Mouse (Mus musculus) T-helper 2 cell (primary cell): Measurements from ENCODE around the gene Lefty2.

Experiments
- in situ Hi-C: fragments of 300-600 bp; cut with MboI, MseI; formaldehyde crosslinking; loops from one replicate; pipeline ENCODE4 v1.15.1; 2025; ENCODE audit warnings: high pct_unique_total_duplicates

The Lefty2 gene

DNA sequence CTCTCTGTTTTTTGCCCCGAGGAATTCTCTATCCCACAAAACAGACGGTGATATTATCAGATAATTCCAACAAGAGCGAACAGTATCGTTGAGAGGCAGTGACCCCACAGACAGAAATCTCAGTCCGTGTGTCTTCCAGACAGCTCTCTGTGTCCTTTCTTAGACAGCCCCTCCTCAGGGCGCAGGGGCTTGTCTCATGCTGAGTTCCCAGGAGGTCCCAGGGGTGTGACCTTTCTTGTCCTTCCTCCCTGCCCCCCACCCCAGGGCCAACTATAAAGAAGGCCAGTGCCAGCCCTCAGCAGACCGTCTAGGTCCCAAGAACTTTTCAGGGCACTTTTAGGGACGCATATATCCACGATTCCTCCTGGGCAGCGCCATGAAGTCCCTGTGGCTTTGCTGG lies at the start of gene Lefty2:
Lefty2 (plus strand) TSS at position 301 of the 400 bp plus-strand sequence.
- in situ Hi-C loops, result no loop called here

DNA sequence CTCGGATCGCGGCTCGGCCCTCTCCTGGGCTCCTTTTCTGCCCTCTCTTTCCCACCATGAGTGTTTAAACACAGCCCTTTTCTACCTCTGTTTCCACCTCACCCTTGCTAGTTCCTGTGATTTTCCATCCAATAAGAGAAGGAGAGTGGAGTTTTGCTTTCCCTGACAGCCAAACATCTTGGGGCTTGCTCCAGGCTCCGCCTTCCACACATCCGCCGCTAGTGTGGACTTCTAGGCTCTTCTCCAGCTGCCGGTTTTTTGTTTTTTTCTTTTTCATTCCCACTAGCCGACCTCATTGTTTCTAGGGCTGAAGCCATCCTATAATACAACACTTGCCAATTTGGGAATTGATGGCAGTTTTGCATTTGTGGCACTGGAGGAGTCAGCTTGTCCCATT lies 44.8 kb upstream of the Lefty2 start:
- in situ Hi-C loops, result loop anchor here (25.0 kb wide), 1 partner anchor 1664 kb away; the partner anchor contains the start of gene Capn2

DNA sequence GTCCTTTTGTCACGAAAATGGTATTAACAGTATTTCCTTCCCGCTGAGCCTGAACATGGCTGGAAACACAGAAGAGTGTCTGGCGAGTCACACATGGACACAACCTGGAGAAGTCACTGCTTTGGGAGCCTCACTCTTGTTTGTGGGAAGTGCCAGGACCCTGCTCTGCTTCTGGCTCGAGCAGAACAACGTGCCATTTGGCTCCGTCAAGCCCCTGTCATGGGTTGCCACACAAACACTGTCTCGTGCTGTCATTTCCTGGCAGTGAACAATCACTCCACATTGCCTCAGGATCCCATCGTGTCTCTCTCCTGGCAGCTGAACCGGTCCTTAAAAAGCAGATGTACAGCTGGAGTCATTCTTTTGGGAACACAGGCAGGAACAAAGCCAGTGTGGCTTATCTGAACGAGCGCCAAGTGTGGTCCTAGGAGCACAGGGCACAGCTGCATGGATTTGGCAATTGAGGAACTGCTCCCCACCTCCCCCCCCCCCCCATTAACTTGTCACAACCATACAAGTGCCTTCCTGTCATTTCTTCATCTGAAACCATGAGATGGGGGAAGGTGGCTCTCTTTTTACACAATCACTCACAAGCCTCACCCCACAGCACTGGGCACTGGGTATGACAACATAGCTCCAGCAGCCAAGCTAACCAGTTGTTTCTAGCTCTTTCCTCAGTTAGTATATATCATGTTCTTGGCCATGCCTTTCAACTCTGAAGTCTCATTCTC lies 44.2 kb upstream of the Lefty2 start:
- in situ Hi-C loops, result loop anchor here (25.0 kb wide), 1 partner anchor 1664 kb away; the partner anchor contains the start of gene Capn2

DNA sequence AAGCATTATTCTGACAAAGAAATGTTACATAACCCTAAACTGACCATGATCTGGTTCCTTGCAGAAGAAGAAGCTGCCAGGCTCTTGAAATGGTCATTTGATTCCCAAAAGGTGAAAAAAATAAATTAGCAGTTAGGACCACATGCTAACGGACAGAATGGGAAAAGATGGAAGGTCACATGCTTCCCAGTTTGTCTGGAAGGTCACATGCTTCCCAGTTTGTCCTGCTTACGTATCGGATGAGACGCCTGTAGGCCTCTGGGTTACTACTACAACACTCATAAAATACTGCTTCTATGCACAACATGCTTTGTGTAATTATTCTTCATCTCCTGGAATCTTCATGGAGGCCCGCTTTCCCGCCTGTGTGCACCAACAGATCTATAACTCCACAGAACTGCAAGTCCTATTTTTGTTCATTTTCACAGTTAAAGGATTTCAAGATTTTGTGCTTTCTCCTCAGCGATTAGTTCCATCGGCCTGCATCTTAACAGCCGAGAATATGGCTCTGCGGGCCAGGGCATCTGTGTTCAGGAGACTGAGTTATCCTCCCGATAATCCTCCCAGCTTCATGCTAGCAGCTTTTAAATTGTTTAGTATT lies 43.1 kb upstream of the Lefty2 start:
- in situ Hi-C loops, result loop anchor here (25.0 kb wide), 2 partner anchors 1062 to 1662 kb away; partner anchors contain the start of gene Capn2

DNA sequence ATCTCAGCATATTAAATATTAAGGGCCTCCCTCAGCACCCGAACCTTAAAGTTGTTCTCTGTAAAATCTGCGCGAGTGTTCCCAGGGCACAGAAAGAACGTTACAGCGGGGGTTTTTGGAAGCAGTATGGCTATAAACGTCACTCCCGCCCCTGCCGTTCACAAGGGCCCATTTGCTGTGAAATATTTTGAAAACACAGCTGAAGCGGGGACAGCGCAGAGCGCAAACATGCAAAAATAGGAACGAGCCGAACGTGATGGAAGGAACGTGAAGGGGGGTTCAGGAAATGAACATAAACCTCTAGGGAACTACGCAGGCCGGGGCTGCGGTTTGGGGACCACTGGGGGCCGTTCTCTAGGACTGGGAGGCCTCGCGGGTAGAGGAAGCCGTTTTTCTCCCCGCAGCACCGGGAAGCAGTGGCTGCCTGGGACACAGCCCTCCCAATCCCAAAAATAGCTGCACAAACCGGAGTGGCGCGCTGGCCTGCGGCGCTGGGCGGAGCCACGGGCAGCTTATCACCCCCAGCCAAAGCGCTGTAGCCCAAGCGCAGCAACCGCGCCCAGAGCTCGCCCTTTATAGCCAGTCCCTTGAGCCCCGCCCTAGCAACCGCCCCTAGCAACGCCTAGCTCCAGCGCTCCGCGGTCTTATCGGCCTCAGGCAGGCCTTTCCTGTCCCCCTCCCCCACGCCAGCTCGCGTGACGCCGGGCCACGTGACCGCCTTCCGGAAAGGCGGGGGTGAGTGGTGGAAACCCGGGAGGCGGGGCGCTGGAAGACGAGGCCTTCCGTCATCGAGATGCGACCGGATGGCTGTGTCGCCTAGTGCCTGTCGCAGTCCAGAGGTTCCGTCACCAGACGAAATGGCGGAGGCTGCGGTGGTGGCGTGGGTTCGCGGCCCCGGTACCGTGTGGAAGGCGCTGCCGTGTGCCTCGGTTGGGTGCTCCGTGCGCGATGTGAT lies 42.3 kb upstream of the Lefty2 start, which contains the start of gene Sde2:
Sde2 (plus strand) TSS at position 812 of the 955 bp plus-strand sequence.
- in situ Hi-C loops, result loop anchor here (25.0 kb wide), 1 partner anchor 1063 kb away; no protein-coding TSS in a partner anchor

DNA sequence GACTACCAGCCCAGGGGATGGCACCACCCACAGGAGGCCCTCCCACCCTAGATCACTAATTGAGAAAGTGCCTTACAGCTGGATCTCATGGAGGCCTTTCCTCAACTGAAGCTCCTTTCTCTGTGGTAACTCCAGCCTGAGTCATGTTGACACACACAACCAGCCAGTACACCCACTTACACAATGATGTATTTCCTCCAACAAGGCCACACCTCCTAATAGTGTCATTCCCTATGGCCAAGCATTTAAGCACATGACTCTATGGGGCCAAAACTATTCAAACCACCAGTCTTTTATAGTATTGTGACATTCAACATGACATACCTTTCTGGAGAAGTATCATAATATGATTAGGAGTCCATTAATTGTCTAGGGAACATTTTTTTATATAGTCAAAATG lies 34.1 kb upstream of the Lefty2 start:
- in situ Hi-C loops, result loop anchor here (25.0 kb wide), 1 partner anchor 1071 kb away; no protein-coding TSS in a partner anchor

DNA sequence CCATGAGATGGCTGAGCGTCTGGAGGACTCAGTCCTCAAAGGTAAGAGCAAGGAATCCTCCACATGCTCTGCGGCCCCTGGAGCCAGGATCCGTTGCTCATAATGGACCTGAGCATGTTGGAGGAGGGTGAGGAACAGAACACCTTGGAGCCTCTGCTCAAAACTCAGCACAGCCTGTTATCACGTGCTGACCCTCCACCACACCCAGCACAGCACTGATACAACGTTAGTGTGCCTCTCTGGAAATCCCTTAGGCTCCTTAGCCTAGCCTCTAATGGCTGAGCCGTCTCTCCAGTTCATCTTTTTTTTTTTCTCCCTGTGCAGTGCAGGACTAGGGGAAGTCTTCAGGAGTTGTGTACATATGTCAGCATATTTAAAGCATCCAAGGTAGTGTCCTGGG lies 32.9 kb upstream of the Lefty2 start:
- in situ Hi-C loops, result loop anchor here (25.0 kb wide), 1 partner anchor 1073 kb away; no protein-coding TSS in a partner anchor

DNA sequence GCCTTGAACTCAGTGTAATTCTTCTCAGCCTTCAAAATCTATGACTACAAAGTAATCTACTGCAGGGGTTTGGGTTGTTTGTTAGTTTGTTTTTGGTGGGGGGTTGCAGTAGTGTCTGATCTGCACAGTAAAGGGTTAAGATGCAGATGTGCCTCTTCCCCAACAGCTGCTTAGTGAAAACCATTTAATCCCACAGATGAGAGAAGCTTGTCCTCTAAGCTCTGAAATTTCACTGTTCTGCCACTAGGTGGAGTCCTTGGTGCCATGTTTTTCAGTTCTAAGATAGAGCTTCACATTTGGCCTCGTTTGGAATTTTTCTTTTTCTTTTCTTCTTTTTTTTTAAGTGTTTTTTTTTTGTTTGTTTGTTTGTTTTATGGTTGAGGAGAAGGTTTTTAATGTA lies 29.3 kb upstream of the Lefty2 start:
- in situ Hi-C loops, result loop anchor here (25.0 kb wide), 1 partner anchor 1076 kb away; no protein-coding TSS in a partner anchor

DNA sequence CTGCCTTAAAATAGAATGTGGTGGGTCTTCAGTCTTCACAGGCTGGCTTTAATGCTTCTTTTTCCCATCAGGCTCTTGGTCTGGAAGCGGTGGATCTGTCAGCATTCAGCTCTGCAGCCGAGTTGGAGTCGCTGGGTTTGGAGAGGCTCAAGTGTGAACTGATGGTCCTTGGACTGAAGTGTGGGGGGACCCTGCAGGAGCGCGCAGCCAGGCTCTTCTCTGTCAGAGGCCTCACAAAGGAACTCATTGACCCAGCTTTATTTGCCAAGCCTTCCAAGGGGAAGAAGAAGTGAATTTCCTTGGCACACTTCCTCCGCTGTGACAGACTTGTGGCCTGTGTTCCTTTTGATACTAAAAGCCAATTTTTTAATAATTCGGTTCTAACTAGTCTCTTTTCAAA lies 26.9 kb upstream of the Lefty2 start:
- in situ Hi-C loops, result loop anchor here (25.0 kb wide), 1 partner anchor 1079 kb away; no protein-coding TSS in a partner anchor

DNA sequence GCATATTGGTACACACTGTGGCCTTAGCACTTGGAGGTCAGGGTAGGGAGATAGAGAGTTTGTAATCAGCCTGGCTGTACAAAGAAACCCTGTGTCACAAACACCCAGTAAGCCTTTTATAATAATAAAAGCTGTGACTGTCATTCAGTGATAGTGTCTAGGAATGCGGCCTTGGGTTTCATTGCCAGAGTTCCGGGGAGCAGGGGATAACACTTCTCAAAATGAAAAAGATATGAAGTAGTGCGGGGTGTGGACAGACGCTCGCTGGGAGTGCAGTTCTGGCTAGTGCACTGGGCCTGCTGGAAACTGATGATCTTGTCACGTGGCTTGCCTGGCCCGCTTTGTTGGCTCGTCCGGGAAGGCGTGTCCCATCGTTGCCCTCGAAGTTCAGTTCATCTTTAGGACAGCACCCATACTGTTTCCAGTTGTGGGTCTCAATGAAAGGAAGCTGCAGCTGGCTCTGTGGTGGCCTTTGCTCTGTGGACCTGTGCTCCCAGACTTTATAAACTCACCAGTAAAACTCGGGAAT lies 22.7 kb upstream of the Lefty2 start:
- in situ Hi-C loops, result loop anchor here (25.0 kb wide), 1 partner anchor 1083 kb away; no protein-coding TSS in a partner anchor

DNA sequence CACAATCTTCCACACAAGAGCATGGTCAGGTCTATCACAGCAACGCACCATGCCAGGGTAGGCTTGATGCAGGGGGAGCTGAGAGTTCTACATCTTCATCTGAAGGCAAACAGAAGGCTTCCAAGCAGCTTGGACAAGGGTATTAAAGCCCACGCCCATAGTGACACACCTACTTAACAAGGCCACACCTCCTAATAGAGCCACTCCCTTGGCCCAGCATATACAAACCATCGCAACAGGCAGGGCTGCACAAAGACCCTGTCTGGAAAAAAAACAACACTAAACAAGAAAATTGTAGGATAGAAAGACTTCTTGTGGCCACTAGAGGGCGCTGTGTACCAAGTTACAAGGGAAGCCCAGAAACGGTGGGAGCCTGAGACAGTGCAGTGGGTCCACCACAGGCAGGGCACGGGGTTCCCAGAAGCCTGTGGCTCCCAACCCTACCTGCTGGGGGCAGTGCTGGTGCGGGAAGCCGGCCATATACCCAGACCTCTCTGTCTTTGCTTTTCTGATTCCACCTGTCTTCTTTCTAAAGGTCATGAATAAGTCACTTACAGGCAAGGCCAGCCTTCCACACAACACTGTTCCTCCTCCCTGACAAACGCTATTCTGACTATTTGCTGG lies 18.9 kb upstream of the Lefty2 start:
- in situ Hi-C loops, result loop anchor here (25.0 kb wide), 1 partner anchor 1087 kb away; no protein-coding TSS in a partner anchor

DNA sequence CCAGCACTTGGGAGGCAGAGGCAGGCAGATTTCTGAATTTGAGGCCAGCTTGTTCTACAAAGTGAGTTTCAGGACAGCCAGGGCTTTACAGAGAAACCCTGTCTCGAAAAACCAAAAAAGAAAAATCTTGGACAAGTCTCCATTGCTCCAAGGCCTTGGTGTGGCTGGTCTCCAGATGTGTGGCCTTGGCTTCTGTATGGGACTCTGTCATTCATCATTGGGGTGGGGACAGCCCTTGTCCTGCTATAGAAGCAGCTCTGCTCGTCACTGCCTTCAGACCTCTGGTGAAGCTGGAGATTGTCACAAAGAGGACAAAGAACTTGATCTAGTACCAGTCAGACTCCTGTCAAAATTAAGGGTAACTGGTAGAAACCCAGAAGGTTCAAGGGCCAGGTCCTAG lies 18.3 kb upstream of the Lefty2 start:
- in situ Hi-C loops, result loop anchor here (25.0 kb wide), 1 partner anchor 1087 kb away; no protein-coding TSS in a partner anchor

DNA sequence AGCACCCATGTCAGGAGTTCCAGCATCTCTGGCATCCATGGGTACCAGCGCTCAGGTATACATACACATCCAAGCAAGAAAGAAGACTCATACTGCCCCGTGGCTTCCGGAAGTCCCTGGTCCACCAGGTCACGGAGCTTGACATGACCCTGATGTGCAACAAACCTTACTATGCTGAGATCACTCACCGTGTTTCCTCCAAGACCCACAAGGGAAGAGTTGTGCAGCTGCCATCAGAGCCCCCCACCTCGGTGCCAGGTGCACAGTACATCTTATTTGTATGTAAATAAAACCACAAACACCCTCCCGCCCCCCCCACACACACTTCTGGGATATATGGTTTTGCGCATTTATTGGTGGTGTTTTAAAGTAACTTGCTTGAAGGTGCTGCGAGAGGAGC lies 17.8 kb upstream of the Lefty2 start:
- in situ Hi-C loops, result no loop called here

DNA sequence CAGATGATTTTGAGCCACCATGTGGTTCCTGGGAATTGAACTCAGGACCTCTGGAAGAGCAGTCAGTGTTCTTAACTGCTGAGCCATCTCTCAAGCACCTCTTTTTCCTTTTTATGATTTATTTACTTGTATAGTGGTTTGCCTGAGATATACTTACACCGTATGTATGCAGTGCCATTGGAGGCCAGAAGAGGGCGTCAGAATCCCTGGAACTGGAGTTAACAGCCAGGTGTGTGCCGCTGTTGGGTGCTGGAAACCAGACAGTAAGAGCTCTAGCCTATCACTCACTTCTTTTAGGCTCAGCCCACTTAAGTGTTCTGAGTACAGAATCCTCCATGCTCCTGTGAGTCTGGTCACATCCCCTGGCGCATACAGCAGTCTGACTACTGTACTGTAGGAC lies 15.4 kb upstream of the Lefty2 start:
- in situ Hi-C loops, result no loop called here

DNA sequence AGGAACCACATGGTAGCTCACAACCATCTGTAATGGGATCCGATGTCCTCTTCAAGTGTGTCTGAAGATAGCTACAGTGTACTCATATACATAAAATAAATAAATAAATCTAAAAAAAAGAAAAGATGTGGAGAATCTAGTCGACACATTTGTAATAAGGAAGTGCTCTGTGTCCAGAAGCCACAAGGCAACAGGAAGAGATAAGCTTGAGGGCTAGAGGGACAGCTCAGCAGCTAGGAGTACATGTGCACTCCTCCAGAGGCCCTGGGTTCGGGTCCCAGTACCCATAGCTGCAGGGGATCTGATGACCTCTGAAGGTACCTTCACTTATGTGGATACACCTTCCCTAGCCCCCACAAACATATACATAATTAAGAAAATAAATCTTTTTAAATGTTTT lies 11.1 kb upstream of the Lefty2 start:
- in situ Hi-C loops, result no loop called here

DNA sequence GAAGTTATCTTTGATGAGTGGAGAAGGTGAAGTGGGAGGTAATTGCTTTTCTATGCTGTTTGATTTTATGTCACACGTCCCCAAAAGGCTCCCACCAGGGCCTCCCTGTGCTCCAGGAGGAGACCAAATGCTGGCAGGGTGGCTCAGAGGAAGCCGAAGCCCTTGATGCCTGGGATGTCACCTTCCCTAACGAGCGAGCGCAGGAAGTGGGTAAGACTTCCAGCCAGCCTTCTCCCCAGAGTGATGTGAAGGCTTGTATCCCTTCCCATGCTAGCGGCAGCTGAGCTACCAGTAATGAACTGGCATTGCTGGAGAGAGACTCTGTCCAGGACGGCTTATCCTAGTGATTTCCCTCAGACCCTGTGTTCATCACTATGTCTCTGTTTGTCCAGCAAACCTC lies 9.2 kb upstream of the Lefty2 start:
- in situ Hi-C loops, result no loop called here

DNA sequence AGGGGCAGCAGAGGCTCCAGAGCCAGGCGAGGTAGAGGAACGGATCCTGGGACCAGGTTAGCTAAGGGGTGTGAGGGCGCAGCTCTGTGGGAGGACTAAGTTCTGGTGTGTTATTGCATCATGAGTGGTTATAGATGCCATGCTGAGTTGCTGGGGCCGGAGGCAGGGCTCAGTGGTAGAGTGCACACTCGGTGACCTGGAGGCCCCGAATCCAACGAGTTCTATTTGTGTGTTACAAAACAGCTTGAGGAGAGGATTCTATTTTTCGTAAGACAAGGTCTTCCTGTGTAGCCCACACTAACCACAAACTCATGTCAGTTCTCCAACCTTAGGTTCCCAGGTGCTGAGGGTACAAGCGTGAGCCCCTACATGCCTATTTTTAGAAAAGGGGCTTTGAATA lies 8.4 kb upstream of the Lefty2 start:
- in situ Hi-C loops, result no loop called here

DNA sequence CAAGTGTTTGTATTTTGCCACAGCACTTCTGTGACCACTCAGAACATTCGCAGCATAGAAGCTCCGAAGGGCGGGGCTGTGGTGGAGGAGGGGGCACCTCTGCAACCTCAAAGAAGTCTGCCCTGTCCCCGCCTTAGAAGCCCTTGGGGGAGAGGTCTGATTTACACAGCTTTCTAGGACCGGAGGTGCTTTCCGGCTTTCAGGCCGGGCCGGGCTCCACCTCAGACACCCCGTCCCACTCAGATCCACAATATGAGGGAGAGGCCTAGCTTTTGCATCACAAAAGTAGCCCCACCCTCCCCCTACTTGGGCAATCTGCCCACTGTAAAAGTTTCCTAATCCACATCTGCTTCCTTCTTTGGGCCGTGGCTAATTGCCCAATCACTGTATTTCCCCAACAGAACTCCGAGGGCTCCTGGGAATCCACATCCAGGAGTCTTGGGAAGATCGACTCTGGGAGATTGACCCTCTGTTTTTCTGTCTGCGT lies 4.3 kb upstream of the Lefty2 start:
- in situ Hi-C loops, result no loop called here

DNA sequence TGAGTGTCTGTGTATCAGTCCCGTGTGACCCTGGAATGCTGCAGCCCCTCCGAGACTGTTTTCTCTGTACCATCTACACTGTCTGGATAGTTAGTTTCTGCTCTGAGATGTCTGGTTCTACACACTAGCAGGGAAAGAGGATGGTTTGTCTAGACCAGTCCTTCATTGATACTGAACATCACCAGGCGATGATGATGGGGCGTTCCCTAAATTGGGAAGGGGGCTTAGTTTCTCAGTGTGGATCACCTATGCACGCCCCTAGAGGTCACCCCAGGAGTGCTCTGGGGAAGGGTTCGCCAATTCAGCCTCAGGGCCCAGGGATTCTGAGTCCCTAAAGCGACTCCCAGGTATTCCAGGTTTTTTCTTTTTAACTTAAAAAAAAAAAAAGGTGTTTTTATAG lies 3.7 kb upstream of the Lefty2 start:
- in situ Hi-C loops, result no loop called here

DNA sequence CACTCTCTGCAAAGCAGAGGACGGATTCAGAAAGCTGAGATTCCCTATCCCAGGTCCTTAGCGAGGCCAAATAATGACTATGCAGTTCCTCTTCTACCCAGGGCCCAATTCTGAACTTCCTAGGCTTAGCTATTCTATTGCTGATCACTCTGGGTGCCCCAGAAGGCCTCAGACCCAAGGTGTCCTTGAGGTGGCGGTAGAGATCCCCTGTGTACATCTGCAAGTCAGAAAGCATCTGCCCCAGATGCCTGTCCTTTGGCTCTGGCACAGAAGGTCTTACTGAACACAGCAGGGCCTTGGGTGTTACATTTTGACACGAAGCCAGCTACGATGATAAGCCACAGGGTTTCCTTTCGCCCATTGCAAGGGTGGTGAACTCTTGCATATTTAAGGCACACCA lies 3.1 kb upstream of the Lefty2 start:
- in situ Hi-C loops, result no loop called here
